8 mouse cellular contexts compared by ENCODE assay signal in genomic region chr14:104466557-104466956, GRCm38 (mm10). TPM values are rescaled to one million over a fixed set of nuclear protein-coding genes. Genes with fewer than 3 reads are reported as not detected.
DNase-seq lines count a peak whose midpoint lies in the region; ATAC-seq lines count a peak whose summit lies in the region.

No protein-coding gene starts in this region.

- H3K4me3 ChIP-seq in heart, embryonic 15.5 days, result peak overlapping the region; percentile 60

- H3K4me2 ChIP-seq in heart, embryonic 15.5 days, result peak overlapping the region; percentile 95

- H3K9me3 ChIP-seq in heart, embryonic 15.5 days (replicated peaks), result no peaks in the 10 kb centered on the region

- no peak overlapping the region for H3K27ac ChIP-seq in heart, embryonic 15.5 days

- under 1% methylated on average over 28 of the region's 43 CpGs for WGBS in heart, embryonic 15.5 days

- no peaks in the 10 kb centered on the region for H3K36me3 ChIP-seq in heart, embryonic 15.5 days

- H3K27me3 ChIP-seq in heart, embryonic 15.5 days, result peaks cover 95% of the 10 kb centered on the region

- no peak overlapping the region for H3K9ac ChIP-seq in heart, embryonic 15.5 days

- ATAC-seq in heart, embryonic 15.5 days (replicated peaks; ENCODE audit: insufficient number of reproducible peaks, insufficient read depth, low FRiP score, low read depth), result no peak

- peaks cover 28% of the 10 kb centered on the region for H3K4me1 ChIP-seq in heart, embryonic 15.5 days (replicated peaks)

- DNase-seq in heart, adult 8-10 months (ENCODE audit: low spot score), result no peak
- DNase-seq in embryo, embryonic 9.5 days (ENCODE audit: extremely low spot score), result peak; percentile 28
- peak; percentile 8 for DNase-seq in induced T-regulatory cell, adult 2 months (ENCODE audit: low read depth)
- peak; percentile 53 for DNase-seq in neural tube, embryonic 10.5 days (ENCODE audit: extremely low spot score, low spot score)
- no peak for DNase-seq in urinary bladder, adult 2 months (ENCODE audit: low spot score)
- DNase-seq in c-Kit-positive CD71-positive TER-119-positive erythroid progenitor cells, embryonic 14.5 days (ENCODE audit: low spot score), result no peak
- no peak for DNase-seq in frontal cortex, adult 2 months (ENCODE audit: extremely low spot score in 1 of 2, low spot score in 1 of 2)

RNA-seq across cellular contexts. Expression of gene Pou4f1, which starts 1.2 kb away (rescaled TPM):
- polyA plus RNA-seq in heart, embryonic 15.5 days (2015; fragmentation: Nextera tagmentation; extraction: Ambion mirVana), result 0.16 and 0.33 TPM in 2 replicates
- total RNA-seq in heart, adult 8-10 months (2022), result under 1 TPM in 2 of 4 experiments, not detected in 2; 0.13 to 0.19 TPM
- polyA plus RNA-seq in urinary bladder, adult 2 months (2012; rRNA removed), result 0.01 and 0.08 TPM in 2 replicates
- 0.04 TPM in 1 of 2 replicates, not detected in the other for polyA plus RNA-seq in frontal cortex, adult 2 months (2012; rRNA removed)

RNA-seq across cellular contexts. Expression of gene Rnf219, which starts 55.9 kb away (rescaled TPM):
- 11.4 and 17.6 TPM in 2 replicates for polyA plus RNA-seq in heart, embryonic 15.5 days (2015; fragmentation: Nextera tagmentation; extraction: Ambion mirVana)
- total RNA-seq in heart, adult 8-10 months (2022), result 1 to 10 TPM; 4.2 to 9.5 (median 6.5) TPM
- polyA plus RNA-seq in urinary bladder, adult 2 months (2012; rRNA removed), result 5.8 and 5.9 TPM in 2 replicates
- 7.2 and 7.4 TPM in 2 replicates for polyA plus RNA-seq in frontal cortex, adult 2 months (2012; rRNA removed)

Comparison
In these comparisons a context has a peak if more than half of its experiments do, and no peak if none do; other contexts are left out.
1. DNase-seq: peak in embryo, embryonic 9.5 days (single experiment), induced T-regulatory cell, adult 2 months (single experiment) and neural tube, embryonic 10.5 days (single experiment); none in heart, adult 8-10 months (single experiment), urinary bladder, adult 2 months (single experiment), c-Kit-positive CD71-positive TER-119-positive erythroid progenitor cells, embryonic 14.5 days (single experiment) and frontal cortex, adult 2 months (0 of 2).